Mouse (Mus musculus): ENCODE results near the gene Gm45234. TPM values are rescaled to one million over a fixed set of nuclear protein-coding genes. Genes with fewer than 3 reads are reported as not detected.

Gm45234 gene
- polyA plus RNA-seq, 1 experiment from 2014 or later, result not detected

GRCm38 (mm10) chr6:124740888-124741761 is 14.7 kb downstream of the Gm45234 start, which contains the start of gene Grcc10:
Gene Grcc10, minus strand, starts transcription at chr6:124741374.
- Histone ChIP-seq H3K27ac (ENCODE audit: low read length) (peak within 1 kb of the TSS; percentile 96), H3K36me3 (ENCODE audit: control insufficient read depth, insufficient read depth, low read length) (peaks cover 28% of the 10 kb centered on the region), H3K4me3 (ENCODE audit: low read depth, low read length) (peak within 1 kb of the TSS; percentile 41), H3K4me2 (replicated peaks; ENCODE audit: low read depth, low read length) (peak within 1 kb of the TSS; percentile 54), H3K4me1 (ENCODE audit: control insufficient read depth, insufficient read depth, low read length) (peaks cover 16% of the 10 kb centered on the region), H3K9me3 (ENCODE audit: control insufficient read depth, low read depth, low read length) (no peaks in the 10 kb centered on the region), H3K27me3 (ENCODE audit: control insufficient read depth, insufficient read depth, low read length) (no peaks in the 10 kb centered on the region), H3K9ac (replicated peaks; ENCODE audit: low read depth, low read length) (peak within 1 kb of the TSS; percentile 53)
- peak; percentile 77 for ATAC-seq (ENCODE audit: insufficient number of reproducible peaks, insufficient read depth, low FRiP score, low read depth)
- WGBS, result under 1% methylated on average over 41 of the region's 41 CpGs

GRCm38 (mm10) chr6:124740211-124740887 is 15.5 kb downstream of the Gm45234 start:
- ATAC-seq (ENCODE audit: insufficient number of reproducible peaks, insufficient read depth, low FRiP score, low read depth), result peak; percentile 3; the same call in 1 of the 2 replicates
- Histone ChIP-seq H3K4me1 (ENCODE audit: control insufficient read depth, insufficient read depth, low read length) (peaks cover 14% of the 10 kb centered on the region; the same call in 1 of the 2 replicates), H3K27ac (ENCODE audit: low read length) (peak overlapping the region; percentile 96), H3K9me3 (ENCODE audit: control insufficient read depth, low read depth, low read length) (no peaks in the 10 kb centered on the region), H3K36me3 (ENCODE audit: control insufficient read depth, insufficient read depth, low read length) (peaks cover 28% of the 10 kb centered on the region), H3K27me3 (ENCODE audit: control insufficient read depth, insufficient read depth, low read length) (no peaks in the 10 kb centered on the region), H3K4me2 (replicated peaks; ENCODE audit: low read depth, low read length) (peak overlapping the region; percentile 54), H3K9ac (replicated peaks; ENCODE audit: low read depth, low read length) (peak overlapping the region; percentile 53), H3K4me3 (ENCODE audit: low read depth, low read length) (peak overlapping the region; percentile 41)
- 1% methylated on average over 27 of the region's 29 CpGs for WGBS

GRCm38 (mm10) chr6:124739231-124739796 is 16.5 kb downstream of the Gm45234 start:
- Histone ChIP-seq H3K9me3 (ENCODE audit: control insufficient read depth, low read depth, low read length) (no peaks in the 10 kb centered on the region), H3K4me2 (replicated peaks; ENCODE audit: low read depth, low read length) (peak overlapping the region; percentile 54; the same call in 1 of the 2 replicates), H3K27me3 (ENCODE audit: control insufficient read depth, insufficient read depth, low read length) (no peaks in the 10 kb centered on the region), H3K4me1 (ENCODE audit: control insufficient read depth, insufficient read depth, low read length) (peaks cover 14% of the 10 kb centered on the region; the same call in 1 of the 2 replicates), H3K27ac (ENCODE audit: low read length) (peak overlapping the region; percentile 96; the same call in 1 of the 2 replicates), H3K9ac (replicated peaks; ENCODE audit: low read depth, low read length) (no peak overlapping the region; the same call in 1 of the 2 replicates), H3K36me3 (ENCODE audit: control insufficient read depth, insufficient read depth, low read length) (peaks cover 19% of the 10 kb centered on the region), H3K4me3 (ENCODE audit: low read depth, low read length) (no peak overlapping the region)
- no peak for ATAC-seq (ENCODE audit: insufficient number of reproducible peaks, insufficient read depth, low FRiP score, low read depth)
- 80% methylated on average over 10 of the region's 10 CpGs for WGBS

- H3K36me3 ChIP-seq (ENCODE audit: control insufficient read depth, insufficient read depth, low read length), result peaks cover 12% of the 10 kb centered on the region
- no peak within 1 kb of the TSS for H3K4me3 ChIP-seq (ENCODE audit: low read depth, low read length)
- H3K27ac ChIP-seq (ENCODE audit: low read length), result peak within 1 kb of the TSS; percentile 96; the same call in 1 of the 2 replicates
- peak within 1 kb of the TSS; percentile 54; the same call in 1 of the 2 replicates for H3K4me2 ChIP-seq (replicated peaks; ENCODE audit: low read depth, low read length)
- no peak within 1 kb of the TSS; the same call in 1 of the 2 replicates for H3K9ac ChIP-seq (replicated peaks; ENCODE audit: low read depth, low read length)
- H3K9me3 ChIP-seq (ENCODE audit: control insufficient read depth, low read depth, low read length), result no peaks in the 10 kb centered on the region
- peaks cover 14% of the 10 kb centered on the region; the same call in 1 of the 2 replicates for H3K4me1 ChIP-seq (ENCODE audit: control insufficient read depth, insufficient read depth, low read length)
- 19% methylated on average over 15 of the region's 15 CpGs for WGBS
- ATAC-seq (ENCODE audit: insufficient number of reproducible peaks, insufficient read depth, low FRiP score, low read depth), result peak; percentile 78
- H3K27me3 ChIP-seq (ENCODE audit: control insufficient read depth, insufficient read depth, low read length), result no peaks in the 10 kb centered on the region
Measured at GRCm38 (mm10) chr6:124738511-124739023, 17.3 kb downstream of the Gm45234 start, which contains the start of gene Ptpn6. Gene Ptpn6, minus strand, starts transcription at chr6:124738714.

- Histone ChIP-seq H3K9me3 (ENCODE audit: control insufficient read depth, low read depth, low read length) (no peaks in the 10 kb centered on the region), H3K36me3 (ENCODE audit: control insufficient read depth, insufficient read depth, low read length) (no peaks in the 10 kb centered on the region), H3K9ac (replicated peaks; ENCODE audit: low read depth, low read length) (no peak overlapping the region), H3K27ac (ENCODE audit: low read length) (no peak overlapping the region), H3K4me3 (ENCODE audit: low read depth, low read length) (no peak overlapping the region), H3K4me2 (replicated peaks; ENCODE audit: low read depth, low read length) (no peak overlapping the region), H3K27me3 (ENCODE audit: control insufficient read depth, insufficient read depth, low read length) (no peaks in the 10 kb centered on the region), H3K4me1 (ENCODE audit: control insufficient read depth, insufficient read depth, low read length) (peaks cover 14% of the 10 kb centered on the region; the same call in 1 of the 2 replicates)
- ATAC-seq (ENCODE audit: insufficient number of reproducible peaks, insufficient read depth, low FRiP score, low read depth), result no peak
- WGBS, result 88% methylated on average over 11 of the region's 11 CpGs
Measured at GRCm38 (mm10) chr6:124737040-124737439, 18.8 kb downstream of the Gm45234 start.

GRCm38 (mm10) chr6:124734417-124734816 is 21.4 kb downstream of the Gm45234 start:
- Histone ChIP-seq H3K27me3 (ENCODE audit: control insufficient read depth, insufficient read depth, low read length) (no peaks in the 10 kb centered on the region), H3K4me2 (replicated peaks; ENCODE audit: low read depth, low read length) (no peak overlapping the region), H3K9me3 (ENCODE audit: control insufficient read depth, low read depth, low read length) (no peaks in the 10 kb centered on the region), H3K4me1 (ENCODE audit: control insufficient read depth, insufficient read depth, low read length) (peaks cover 9% of the 10 kb centered on the region; the same call in 1 of the 2 replicates), H3K9ac (replicated peaks; ENCODE audit: low read depth, low read length) (no peak overlapping the region), H3K27ac (ENCODE audit: low read length) (no peak overlapping the region), H3K36me3 (ENCODE audit: control insufficient read depth, insufficient read depth, low read length) (no peaks in the 10 kb centered on the region), H3K4me3 (ENCODE audit: low read depth, low read length) (no peak overlapping the region)
- ATAC-seq (ENCODE audit: insufficient number of reproducible peaks, insufficient read depth, low FRiP score, low read depth), result no peak
- WGBS, result 96% methylated on average over 3 of the region's 3 CpGs

- no peak overlapping the region for H3K4me3 ChIP-seq (ENCODE audit: low read depth, low read length)
- no peaks in the 10 kb centered on the region; the same call in 1 of the 2 replicates for H3K4me1 ChIP-seq (ENCODE audit: control insufficient read depth, insufficient read depth, low read length)
- H3K36me3 ChIP-seq (ENCODE audit: control insufficient read depth, insufficient read depth, low read length), result no peaks in the 10 kb centered on the region
- no peaks in the 10 kb centered on the region for H3K9me3 ChIP-seq (ENCODE audit: control insufficient read depth, low read depth, low read length)
- 0 out of 2 replicates have a peak, but pooled peaks have one; percentile 34 for ATAC-seq (ENCODE audit: insufficient number of reproducible peaks, insufficient read depth, low FRiP score, low read depth)
- H3K27me3 ChIP-seq (ENCODE audit: control insufficient read depth, insufficient read depth, low read length), result no peaks in the 10 kb centered on the region
- no peak overlapping the region for H3K27ac ChIP-seq (ENCODE audit: low read length)
- H3K4me2 ChIP-seq (replicated peaks; ENCODE audit: low read depth, low read length), result no peak overlapping the region
- 49% methylated on average over 19 of the region's 19 CpGs for WGBS
- no peak overlapping the region for H3K9ac ChIP-seq (replicated peaks; ENCODE audit: low read depth, low read length)
Measured at GRCm38 (mm10) chr6:124732476-124733370, 23.1 kb downstream of the Gm45234 start.

Measured in stomach, embryonic 14.5 days (tissue).